Mouse (Mus musculus): ENCODE results near the gene Grm1.

Gene Grm1

GRCm38 (mm10) chr10:10964490-10965150 lies 117.5 kb downstream of the Grm1 start:
- no peak for DNase-seq

- no peak for DNase-seq
These were observed 131.6 kb downstream of the Grm1 start for GRCm38 (mm10) chr10:10950557-10950956.

DNA sequence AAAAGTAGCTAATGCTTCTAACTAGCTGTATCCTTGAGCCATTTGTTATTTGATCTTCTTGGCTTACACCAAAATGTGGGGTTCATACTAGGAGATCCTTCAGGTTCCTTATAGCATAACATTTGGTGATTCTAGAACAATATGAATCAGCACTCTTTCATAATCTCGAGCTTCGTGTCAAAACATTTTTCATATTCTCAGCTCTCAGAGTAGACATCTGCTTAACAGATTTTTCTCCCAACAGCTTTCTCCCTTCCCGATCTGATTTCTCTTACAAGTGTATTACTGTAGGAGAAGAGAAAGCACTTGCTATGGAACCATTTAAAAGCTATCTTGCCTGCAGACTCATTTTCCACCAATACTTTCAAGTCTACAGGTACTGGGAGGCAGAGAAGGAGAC lies 133.0 kb downstream of the Grm1 start:
- no peak for DNase-seq

DNA sequence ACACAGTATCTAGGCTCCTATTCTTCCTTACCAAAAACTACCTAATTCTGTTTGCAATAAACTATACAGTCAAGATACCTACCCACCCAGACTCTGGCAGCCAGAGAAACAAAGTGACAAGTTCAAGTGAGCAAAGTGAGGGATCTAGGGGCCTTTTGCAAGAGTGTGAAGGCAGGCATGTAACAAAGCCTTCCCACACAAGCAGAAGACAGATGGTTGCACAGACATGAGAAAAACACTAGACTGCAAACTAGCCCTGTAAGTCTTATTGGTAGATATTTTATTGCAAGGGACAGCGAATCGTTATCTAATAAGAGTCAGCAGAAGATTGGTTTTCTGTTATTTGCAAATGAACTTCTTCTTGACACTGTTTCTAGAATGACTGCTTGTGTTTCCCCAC lies 134.6 kb downstream of the Grm1 start:
- no peak for DNase-seq

GRCm38 (mm10) chr10:10944003-10944402 lies 138.2 kb downstream of the Grm1 start:
- DNase-seq, result no peak

DNA sequence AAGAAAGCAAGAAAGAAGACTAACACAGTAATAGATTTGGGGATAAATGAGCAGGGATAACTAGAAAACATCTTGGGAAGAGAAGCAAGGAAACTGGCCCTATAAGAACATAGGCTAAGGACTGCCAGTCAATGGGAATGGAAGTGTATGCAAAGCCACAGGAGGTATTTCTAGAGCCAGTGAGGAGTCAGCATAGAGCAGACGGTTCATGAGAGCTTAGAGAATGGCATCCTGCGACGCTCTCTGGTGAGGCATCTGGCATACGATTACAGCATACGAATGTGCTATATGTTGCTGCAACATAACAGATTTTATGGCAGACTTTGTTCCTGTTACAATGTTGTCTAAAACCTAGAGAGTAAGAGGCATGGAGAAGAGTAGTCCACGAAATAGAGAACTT lies 139.9 kb downstream of the Grm1 start:
- DNase-seq, result no peak

DNA sequence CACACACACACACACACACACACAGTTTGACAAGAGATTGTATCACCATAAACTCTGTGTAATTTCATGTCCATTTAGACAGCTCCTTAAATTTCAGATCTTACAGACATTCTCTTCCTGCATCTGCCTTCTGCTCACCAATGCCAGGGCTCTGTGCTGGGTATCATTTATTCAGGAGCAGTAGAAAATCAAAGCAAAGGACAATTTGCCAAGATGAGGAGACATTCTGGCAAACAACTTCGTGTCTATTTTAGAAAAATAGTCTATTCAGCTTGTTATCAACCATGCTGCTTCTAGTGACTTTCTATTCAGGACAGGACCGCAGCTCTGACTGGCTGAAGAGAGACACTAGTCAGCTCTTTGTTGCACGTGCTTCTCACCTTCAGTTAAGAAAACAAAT lies 146.3 kb downstream of the Grm1 start:
- DNase-seq, result no peak

- DNase-seq, result no peak
These were observed 152.5 kb downstream of the Grm1 start for GRCm38 (mm10) chr10:10929672-10930071.

DNA sequence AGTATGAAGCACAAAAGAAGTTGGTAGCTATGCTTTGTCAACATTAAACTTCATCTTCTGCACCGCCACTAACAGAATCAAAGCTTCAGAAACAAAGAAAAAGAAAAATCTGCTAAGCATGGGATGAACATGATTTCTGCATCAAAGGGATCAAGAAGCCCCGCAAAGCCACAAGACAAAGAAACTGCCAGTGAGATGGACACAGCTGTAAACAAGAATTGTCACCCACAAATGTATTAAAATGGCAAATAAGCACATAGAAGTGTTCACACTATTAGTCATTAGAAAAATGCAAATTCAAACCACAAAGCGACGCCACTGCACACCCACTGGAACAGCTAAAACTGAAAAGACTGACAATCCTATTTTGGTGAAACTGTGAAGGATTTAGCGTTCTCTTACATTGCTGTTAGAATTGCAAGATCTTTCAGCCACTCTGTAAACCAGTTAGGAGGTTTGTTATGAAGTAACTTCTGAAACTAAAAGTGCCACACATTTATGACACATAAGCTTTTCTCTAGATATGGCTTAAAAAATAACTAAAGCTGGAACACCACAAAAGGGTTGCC lies 153.3 kb downstream of the Grm1 start:
- DNase-seq, result no peak

DNA sequence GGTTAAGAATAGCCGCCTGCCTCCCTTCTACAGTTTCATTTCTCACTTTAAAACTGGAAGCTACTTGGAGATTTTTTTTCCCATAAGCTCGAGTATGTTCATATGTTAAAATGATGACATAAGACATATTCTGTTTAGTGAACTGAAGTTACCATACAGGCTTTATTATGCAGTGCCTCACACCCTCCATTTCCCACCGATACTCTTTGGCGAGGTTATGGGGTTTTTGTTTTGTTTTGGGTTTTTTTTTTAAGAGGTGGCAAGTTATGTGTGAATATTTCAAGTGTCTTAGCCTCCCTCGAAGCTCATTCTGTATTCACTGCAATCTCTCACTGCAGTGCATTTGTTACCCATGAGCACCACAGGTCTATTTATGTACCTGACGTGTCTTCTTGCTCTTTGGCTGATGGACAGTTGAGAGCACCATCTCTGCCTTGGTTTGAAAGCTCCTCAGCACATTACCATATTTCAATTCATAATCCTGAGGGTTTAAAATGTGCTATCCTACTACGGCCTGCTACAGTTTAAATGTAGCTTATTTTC lies 164.2 kb downstream of the Grm1 start:
- DNase-seq, result no peak

DNA sequence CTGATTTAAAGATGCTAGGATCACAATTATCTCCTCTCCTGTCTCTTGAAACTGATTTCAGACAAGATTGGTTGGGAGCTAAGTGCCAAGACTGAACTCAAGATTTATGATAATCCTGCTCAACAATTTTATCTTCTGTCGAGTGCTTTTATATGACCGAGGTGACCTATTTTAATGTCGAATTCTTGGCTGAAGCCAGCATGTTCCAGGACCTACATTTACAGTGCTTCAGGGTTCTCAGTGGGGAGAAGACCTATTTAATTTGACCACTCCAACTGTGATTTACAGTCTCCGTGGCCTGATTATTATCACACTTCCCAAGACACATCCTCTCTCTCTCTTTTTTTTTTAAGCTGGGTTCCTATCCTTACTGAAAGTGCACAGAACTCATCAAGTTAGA lies 168.5 kb downstream of the Grm1 start:
- no peak for DNase-seq

DNA sequence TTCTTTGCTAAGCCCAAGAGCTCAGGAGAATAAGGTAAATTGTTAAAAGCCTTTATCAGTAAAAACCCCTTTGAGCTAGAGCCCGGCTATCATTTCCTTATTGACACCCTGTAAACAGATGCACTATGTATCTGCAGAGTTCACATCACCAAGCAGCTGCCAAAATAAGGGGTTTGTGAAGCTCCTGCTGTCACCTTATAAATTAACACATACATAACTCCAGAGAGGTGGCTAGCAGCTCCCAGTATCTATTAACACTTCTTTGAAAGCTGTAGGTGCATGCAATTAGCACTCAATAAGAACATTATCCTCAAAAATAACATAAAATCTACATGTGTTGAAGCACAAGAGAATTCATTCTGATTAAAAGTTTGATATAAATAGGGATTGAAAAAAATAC lies 191.9 kb downstream of the Grm1 start:
- DNase-seq, result no peak

DNA sequence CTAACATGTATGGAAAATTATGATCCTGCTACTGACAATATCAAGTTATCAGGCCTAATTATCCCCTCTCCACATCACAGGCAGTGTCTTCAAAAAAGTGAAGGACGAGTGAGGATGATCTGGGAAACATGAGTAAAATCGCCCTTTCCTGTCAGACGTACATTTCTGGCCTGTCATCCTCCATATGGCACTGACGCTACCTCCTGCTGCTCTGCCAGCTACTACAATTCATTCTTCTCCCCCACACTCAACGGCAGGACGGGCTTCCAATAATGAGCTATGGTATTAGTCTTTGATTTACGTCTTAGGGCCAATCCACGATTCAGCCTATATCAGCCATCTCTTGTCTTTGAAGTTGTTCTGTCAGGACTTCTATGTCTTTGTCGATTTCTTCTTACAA lies 193.6 kb downstream of the Grm1 start:
- DNase-seq, result no peak

- no peak for DNase-seq
These were observed 197.2 kb downstream of the Grm1 start for GRCm38 (mm10) chr10:10884992-10885391.

DNA sequence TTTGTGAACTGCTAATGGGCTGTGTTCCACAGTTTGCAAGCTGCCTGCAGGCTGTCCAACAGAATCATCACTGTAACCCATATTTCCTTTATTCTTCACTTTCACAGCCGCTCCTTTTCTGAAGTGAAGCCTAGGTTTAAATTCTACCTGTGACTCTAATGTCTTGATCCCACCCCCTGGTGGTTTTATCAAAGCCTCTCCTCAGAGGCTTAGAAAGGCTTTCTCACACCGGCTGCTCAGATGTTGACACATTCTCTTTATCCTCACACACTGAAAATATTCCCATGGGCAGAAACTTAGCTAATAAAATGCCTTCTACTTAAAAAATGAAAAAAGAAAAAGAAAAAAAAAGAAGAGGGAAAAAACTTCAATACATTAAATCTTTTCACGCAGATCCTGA lies 210.0 kb downstream of the Grm1 start:
- no peak for DNase-seq

DNA sequence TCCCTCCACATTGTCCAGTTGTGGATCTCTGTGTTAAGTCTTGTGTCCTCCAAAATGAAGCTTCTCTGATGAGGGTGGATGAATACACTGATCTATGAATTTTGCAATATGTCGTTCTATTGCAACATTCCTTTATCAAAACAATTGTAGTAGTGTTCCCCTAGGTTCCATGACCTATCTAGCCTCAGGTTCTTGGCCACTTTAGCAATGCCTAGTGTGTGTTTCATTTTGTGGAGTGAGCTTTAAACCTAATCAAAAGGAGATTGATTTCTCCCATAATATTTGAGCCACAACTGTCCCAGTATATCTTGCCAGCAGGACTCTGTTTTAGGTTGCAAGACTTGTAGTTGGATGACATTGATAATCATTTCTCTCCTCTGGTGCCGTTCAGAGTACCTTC lies 211.9 kb downstream of the Grm1 start:
- no peak for DNase-seq

- DNase-seq, result no peak
These were observed 215.9 kb downstream of the Grm1 start for GRCm38 (mm10) chr10:10866278-10866677.

GRCm38 (mm10) chr10:10864759-10865158 lies 217.4 kb downstream of the Grm1 start:
- DNase-seq, result no peak

- no peak for DNase-seq
These were observed 234.5 kb downstream of the Grm1 start for GRCm38 (mm10) chr10:10847376-10848286.

- no peak for DNase-seq
These were observed 237.0 kb downstream of the Grm1 start for GRCm38 (mm10) chr10:10845059-10845685.

- DNase-seq, result no peak
These were observed 246.8 kb downstream of the Grm1 start for GRCm38 (mm10) chr10:10835406-10835805.

DNA sequence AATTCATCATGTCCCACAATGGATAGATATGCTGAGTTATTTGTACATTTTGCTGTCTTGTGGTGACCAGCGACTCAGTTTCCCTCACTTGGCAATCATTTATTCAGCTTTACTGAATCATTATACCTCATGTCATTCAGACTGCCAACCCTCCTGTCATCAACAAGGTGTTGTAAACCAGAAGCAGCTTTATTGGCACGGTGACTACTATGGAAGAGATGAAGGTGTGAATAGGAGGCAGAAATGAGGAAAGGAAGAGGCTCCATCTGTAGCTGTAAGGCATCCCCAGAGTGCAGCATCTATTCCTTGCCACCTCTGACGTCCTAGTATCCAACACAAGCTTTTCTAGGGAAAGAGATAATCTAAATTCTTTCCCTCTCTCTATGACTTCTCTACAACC lies 247.3 kb downstream of the Grm1 start:
- DNase-seq, result no peak

DNA sequence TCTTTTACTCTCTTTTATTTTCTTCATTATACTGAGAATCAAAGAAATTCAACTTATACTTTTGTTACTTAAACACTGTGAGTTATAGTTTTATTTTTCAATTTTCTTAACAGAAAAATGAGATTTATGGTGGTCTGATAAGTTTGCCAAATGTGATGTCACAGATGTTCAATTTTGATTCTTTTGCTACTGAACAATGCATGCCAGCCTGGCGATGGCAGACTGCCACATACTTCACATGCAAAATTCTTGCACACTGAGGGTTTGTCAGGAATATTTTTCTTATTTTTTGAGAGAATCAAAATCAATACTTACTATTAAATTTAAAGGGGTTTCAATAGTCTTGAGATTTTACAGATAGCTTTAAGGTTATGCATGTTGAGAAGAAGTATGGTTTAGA lies 251.0 kb downstream of the Grm1 start:
- DNase-seq, result no peak

Data from thymus, postnatal 4 days (tissue).